Mouse (Mus musculus): ENCODE results near the gene Smarce1.

DNA sequence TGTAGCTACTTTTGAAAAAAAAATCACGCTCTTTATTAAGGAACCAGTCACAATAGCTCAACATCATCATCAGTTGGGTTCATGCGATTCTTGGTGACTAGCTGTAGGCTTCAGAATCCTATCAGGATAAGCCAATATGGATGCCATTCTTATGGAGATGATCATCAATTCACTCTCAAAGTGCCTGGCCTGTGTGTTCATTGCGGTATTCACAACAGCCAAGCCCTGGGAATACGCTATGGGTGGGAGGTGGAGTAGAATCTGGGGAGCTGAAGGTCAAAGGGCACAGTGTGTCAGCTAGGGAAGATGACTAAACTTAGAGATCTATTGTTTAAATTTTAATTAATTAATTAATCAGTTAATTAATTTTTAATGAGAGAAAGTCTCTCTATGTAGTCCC is 17.1 kb upstream of the Smarce1 start:
- TF ChIP-seq POLR2A (IDR thresholded peaks at IDR 0.05; ENCODE audit: insufficient read depth, low read length) = no peak
- no peak for TF ChIP-seq EP300 (IDR thresholded peaks at IDR 0.05; ENCODE audit: insufficient read depth, low read depth, low read length)

Data from ES-Bruce4 (cell line).